In the genomic region with DNA sequence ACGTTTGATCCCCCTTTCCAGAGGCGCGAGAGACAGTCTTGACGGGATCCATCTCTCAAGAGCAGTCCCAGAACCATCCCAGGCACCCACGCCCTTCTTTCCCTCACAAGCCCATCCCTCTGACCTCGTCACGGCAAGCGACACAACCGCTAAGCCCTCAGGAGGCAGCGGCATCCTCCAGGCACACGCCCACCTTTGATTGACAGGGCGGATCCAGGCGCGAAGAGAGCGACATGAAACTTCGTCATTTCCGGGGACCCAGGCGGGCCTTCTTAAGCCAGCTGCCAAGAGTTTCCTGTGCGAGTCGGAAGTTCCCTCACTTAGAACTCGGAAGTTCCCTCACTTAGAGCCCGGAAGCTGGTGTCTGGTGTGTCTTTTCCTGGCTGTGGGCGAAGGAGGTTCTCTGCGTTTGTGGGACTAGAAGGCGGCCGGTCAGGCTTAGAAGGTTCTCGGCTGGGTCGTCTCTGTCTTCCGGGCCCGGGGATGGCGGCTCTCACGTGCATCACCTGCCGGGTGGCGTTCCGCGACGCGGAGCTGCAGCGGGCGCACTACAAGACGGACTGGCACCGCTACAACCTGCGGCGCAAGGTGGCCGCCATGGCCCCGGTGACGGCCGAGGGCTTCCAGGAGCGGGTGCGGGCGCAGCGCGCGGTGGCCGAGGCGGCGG, we compare ENCODE assay signal across 8 mouse cellular contexts. TPM values are rescaled to one million over a fixed set of nuclear protein-coding genes. Genes with fewer than 3 reads are reported as not detected.
DNase-seq lines count a peak whose midpoint lies in the region; ATAC-seq and TF ChIP-seq lines count a peak whose summit lies in the region.

A gene (plus strand): TSS at position 300 of the 667 bp plus-strand sequence.

- H3K9ac ChIP-seq in heart, embryonic 15.5 days: peak within 1 kb of the TSS; percentile 89
- peak within 1 kb of the TSS; percentile 87 for H3K9ac ChIP-seq in liver, embryonic 14.5 days (replicated peaks)
- H3K9ac ChIP-seq in neural tube, embryonic 11.5 days (ENCODE audit: low read length): peak within 1 kb of the TSS; percentile 89
- peak within 1 kb of the TSS; percentile 93 for H3K9ac ChIP-seq in stomach, postnatal 0 days (ENCODE audit: low read length)

- ATAC-seq in heart, embryonic 15.5 days (replicated peaks; ENCODE audit: insufficient number of reproducible peaks, insufficient read depth, low FRiP score, low read depth): peak; percentile 96
- peak; percentile 94 for ATAC-seq in liver, embryonic 14.5 days (ENCODE audit: insufficient read depth)
- ATAC-seq in neural tube, embryonic 11.5 days (ENCODE audit: insufficient read depth, low FRiP score, low TSS enrichment): peak; percentile 96
- ATAC-seq in stomach, postnatal 0 days (ENCODE audit: low FRiP score, low TSS enrichment): peak; percentile 99

- peaks cover 25% of the 10 kb centered on the region for H3K36me3 ChIP-seq in forebrain, embryonic 10.5 days (replicated peaks)
- H3K36me3 ChIP-seq in heart, embryonic 15.5 days: peaks cover 19% of the 10 kb centered on the region; the same call in 1 of the 2 replicates
- H3K36me3 ChIP-seq in liver, embryonic 14.5 days (replicated peaks; ENCODE audit: control insufficient read depth, insufficient read depth, low read depth): peaks cover 20% of the 10 kb centered on the region
- no peaks in the 10 kb centered on the region for H3K36me3 ChIP-seq in neural tube, embryonic 11.5 days (ENCODE audit: control insufficient read depth, insufficient read depth, low read length)
- H3K36me3 ChIP-seq in stomach, postnatal 0 days (ENCODE audit: control insufficient read depth, insufficient read depth, low read length): no peaks in the 10 kb centered on the region

- TF ChIP-seq CTCF in liver, embryonic 14.5 days (IDR thresholded peaks at IDR 0.05; ENCODE audit: low read depth): no peak
- no peak for TF ChIP-seq CTCF in stomach, postnatal 0 days (IDR thresholded peaks at IDR 0.05; ENCODE audit: low read depth)

- peak within 1 kb of the TSS; percentile 85 for H3K4me2 ChIP-seq in heart, embryonic 15.5 days
- H3K4me2 ChIP-seq in liver, embryonic 14.5 days (ENCODE audit: low read depth): peak within 1 kb of the TSS; percentile 93
- H3K4me2 ChIP-seq in neural tube, embryonic 11.5 days (ENCODE audit: low read depth): peak within 1 kb of the TSS; percentile 78
- H3K4me2 ChIP-seq in stomach, postnatal 0 days (replicated peaks; ENCODE audit: low read depth): peak within 1 kb of the TSS; percentile 96

- WGBS in forebrain, embryonic 10.5 days: under 1% methylated on average over 57 of the region's 57 CpGs
- WGBS in heart, embryonic 15.5 days: under 1% methylated on average over 57 of the region's 57 CpGs
- WGBS in liver, embryonic 14.5 days (ENCODE audit: insufficient replicate concordance): under 1% methylated on average over 57 of the region's 57 CpGs
- WGBS in neural tube, embryonic 11.5 days: under 1% methylated on average over 57 of the region's 57 CpGs
- under 1% methylated on average over 57 of the region's 57 CpGs for WGBS in stomach, postnatal 0 days

- no peaks in the 10 kb centered on the region for H3K27me3 ChIP-seq in forebrain, embryonic 10.5 days (ENCODE audit: poor library complexity, severe bottlenecking)
- H3K27me3 ChIP-seq in heart, embryonic 15.5 days: no peaks in the 10 kb centered on the region
- no peaks in the 10 kb centered on the region for H3K27me3 ChIP-seq in liver, embryonic 14.5 days (ENCODE audit: control insufficient read depth, insufficient read depth, low read length)
- no peaks in the 10 kb centered on the region for H3K27me3 ChIP-seq in neural tube, embryonic 11.5 days (ENCODE audit: control insufficient read depth, insufficient read depth, low read length)
- no peaks in the 10 kb centered on the region for H3K27me3 ChIP-seq in stomach, postnatal 0 days (ENCODE audit: control insufficient read depth, insufficient read depth, low read length)

- DNase-seq in CD8-positive naive resting alpha-beta T cell, adult 2 months (ENCODE audit: low read depth in 2 of 2, low spot score in 2 of 2): peak; percentile 89 to 91
- peak; percentile 97 for DNase-seq in c-Kit-positive CD71-negative TER-119-negative erythroid progenitor cells, embryonic 14.5 days (ENCODE audit: low read depth)
- DNase-seq in forebrain, embryonic 10.5 days (ENCODE audit: extremely low spot score, low spot score): peak; percentile 98
- DNase-seq in kidney, postnatal 25 days: peak; percentile 95 to 98
- peak; percentile 96 to 97 (median 96) for DNase-seq in liver, embryonic 14.5 days (ENCODE audit: low read depth in 3 of 3, low spot score in 3 of 3)
- DNase-seq in neural tube, embryonic 11.5 days (ENCODE audit: low spot score): peak; percentile 97
- peak; percentile 97 for DNase-seq in stomach, postnatal 0 days (ENCODE audit: low spot score)

- H3K4me3 ChIP-seq in forebrain, embryonic 10.5 days: peak within 1 kb of the TSS; percentile 99
- peak within 1 kb of the TSS; percentile 98 for H3K4me3 ChIP-seq in heart, embryonic 15.5 days
- peak within 1 kb of the TSS; percentile 66 to 72 for H3K4me3 ChIP-seq in liver, embryonic 14.5 days (ENCODE audit: insufficient read depth in 1 of 2, low read depth in 2 of 2, low read length in 2 of 2)
- peak within 1 kb of the TSS; percentile 96 for H3K4me3 ChIP-seq in neural tube, embryonic 11.5 days (ENCODE audit: low read depth, low read length)
- peak within 1 kb of the TSS; percentile 97 for H3K4me3 ChIP-seq in stomach, postnatal 0 days (ENCODE audit: low read depth, low read length)

- no peak for TF ChIP-seq EP300 in liver, embryonic 14.5 days (IDR thresholded peaks at IDR 0.05; ENCODE audit: low read depth)
- TF ChIP-seq EP300 in stomach, postnatal 0 days (optimal IDR thresholded peaks at IDR 0.05): no peak

- H3K9me3 ChIP-seq in forebrain, embryonic 10.5 days: no peaks in the 10 kb centered on the region
- no peaks in the 10 kb centered on the region for H3K9me3 ChIP-seq in heart, embryonic 15.5 days (replicated peaks)
- H3K9me3 ChIP-seq in liver, embryonic 14.5 days (ENCODE audit: control insufficient read depth, low read length): no peaks in the 10 kb centered on the region
- H3K9me3 ChIP-seq in neural tube, embryonic 11.5 days (ENCODE audit: control insufficient read depth, low read length): no peaks in the 10 kb centered on the region
- no peaks in the 10 kb centered on the region for H3K9me3 ChIP-seq in stomach, postnatal 0 days (ENCODE audit: control insufficient read depth, low read length)

- H3K27ac ChIP-seq in forebrain, embryonic 10.5 days: peak within 1 kb of the TSS; percentile 92
- peak within 1 kb of the TSS; percentile 88 for H3K27ac ChIP-seq in heart, embryonic 15.5 days
- peak within 1 kb of the TSS; percentile 77 for H3K27ac ChIP-seq in liver, embryonic 14.5 days
- H3K27ac ChIP-seq in neural tube, embryonic 11.5 days (ENCODE audit: low read depth, low read length): peak within 1 kb of the TSS; percentile 79
- H3K27ac ChIP-seq in stomach, postnatal 0 days (replicated peaks): peak within 1 kb of the TSS; percentile 93

- H3K4me1 ChIP-seq in forebrain, embryonic 10.5 days: peaks cover 20% of the 10 kb centered on the region
- peaks cover 14% of the 10 kb centered on the region for H3K4me1 ChIP-seq in heart, embryonic 15.5 days (replicated peaks)
- H3K4me1 ChIP-seq in liver, embryonic 14.5 days (replicated peaks; ENCODE audit: control insufficient read depth in 2 of 2, insufficient read depth in 2 of 2, low read length in 1 of 2): peaks cover 7 to 11% of the 10 kb centered on the region in 2 experiments; a peak in 3 of 4 replicates
- peaks cover 16% of the 10 kb centered on the region for H3K4me1 ChIP-seq in neural tube, embryonic 11.5 days (ENCODE audit: control insufficient read depth, insufficient read depth, low read length)
- peaks cover 6% of the 10 kb centered on the region for H3K4me1 ChIP-seq in stomach, postnatal 0 days (replicated peaks; ENCODE audit: control insufficient read depth, insufficient read depth)

RNA-seq across cellular contexts. Expression of the gene that starts here (rescaled TPM):
- 22.0 and 24.4 TPM in 2 replicates for polyA plus RNA-seq in forebrain, embryonic 10.5 days (2016; fragmentation: Nextera tagmentation; extraction: Ambion mirVana)
- polyA plus RNA-seq in heart, embryonic 15.5 days (2015; fragmentation: Nextera tagmentation; extraction: Ambion mirVana): 16.4 and 20.2 TPM in 2 replicates
- 6.5 and 9.5 TPM in 2 replicates for polyA plus RNA-seq in liver, embryonic 14.5 days (2012; rRNA removed)
- 9.0 and 10.9 TPM in 2 replicates for polyA plus RNA-seq in liver, embryonic 14.5 days (2014; fragmentation: Nextera tagmentation; extraction: Ambion mirVana)
- 36.4 and 37.7 TPM in 2 replicates for polyA plus RNA-seq in neural tube, embryonic 11.5 days (2014; fragmentation: Nextera tagmentation; extraction: Ambion mirVana)
- polyA plus RNA-seq in stomach, postnatal 0 days (2015; fragmentation: Nextera tagmentation; extraction: Ambion mirVana): 20.1 and 24.9 TPM in 2 replicates

Comparison
In these comparisons a context has a peak if more than half of its experiments do, and no peak if none do; other contexts are left out.
1. Peak in every context shown above with its lines: DNase-seq, ATAC-seq, H3K4me3 ChIP-seq and H3K27ac ChIP-seq.